Mouse (Mus musculus): ENCODE results near the gene Kif3c.

GRCm38 (mm10) chr12:3359302-3359701 lies 5.6 kb upstream of the Kif3c start:
- no peak for TF ChIP-seq CTCF (IDR thresholded peaks at IDR 0.05; ENCODE audit: control insufficient read depth, insufficient read depth, low read length)
- no peak for TF ChIP-seq POLR2A (IDR thresholded peaks at IDR 0.05; ENCODE audit: borderline replicate concordance, control insufficient read depth, low read depth, low read length)
